Mouse (Mus musculus) spleen, postnatal 0 days (tissue): Measurements from ENCODE around the gene Ltb4r2. TPM values are rescaled to one million over a fixed set of nuclear protein-coding genes. Genes with fewer than 3 reads are reported as not detected.

Source experiments
- polyA plus RNA-seq: library from polyadenylated mRNA; unstranded; fragments of >200 nt; fragmentation: Nextera tagmentation; extraction: Ambion mirVana; gene quantifications from 2 replicates; pipeline ENCODE4 v1.2.1, GENCODE M21; 2015

Gene Ltb4r2
- 0.49 and 0.78 TPM in 2 replicates for polyA plus RNA-seq

DNA sequence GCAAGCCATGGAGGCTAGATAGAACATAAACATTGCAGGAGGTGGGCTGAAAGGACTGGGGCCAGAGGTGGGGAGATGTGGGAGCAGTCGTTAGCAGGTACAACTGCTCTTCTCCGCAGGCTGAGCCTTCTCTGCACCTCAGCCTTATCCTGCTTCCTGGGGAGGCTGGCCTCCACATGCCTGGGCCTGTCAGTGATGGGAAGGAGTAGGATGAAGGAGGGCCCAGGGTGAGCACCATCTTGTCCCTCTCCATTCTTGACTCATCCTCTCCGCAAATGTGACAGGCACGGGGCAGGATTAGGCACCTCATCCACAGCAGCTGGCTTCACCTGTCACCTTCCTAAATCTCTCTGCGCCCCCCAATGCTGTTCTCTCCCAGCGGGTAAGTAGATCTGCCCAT is at the start of gene Ltb4r2:
Gene Ltb4r2 (plus strand): TSS at position 266 of the 400 bp plus-strand sequence.

DNA sequence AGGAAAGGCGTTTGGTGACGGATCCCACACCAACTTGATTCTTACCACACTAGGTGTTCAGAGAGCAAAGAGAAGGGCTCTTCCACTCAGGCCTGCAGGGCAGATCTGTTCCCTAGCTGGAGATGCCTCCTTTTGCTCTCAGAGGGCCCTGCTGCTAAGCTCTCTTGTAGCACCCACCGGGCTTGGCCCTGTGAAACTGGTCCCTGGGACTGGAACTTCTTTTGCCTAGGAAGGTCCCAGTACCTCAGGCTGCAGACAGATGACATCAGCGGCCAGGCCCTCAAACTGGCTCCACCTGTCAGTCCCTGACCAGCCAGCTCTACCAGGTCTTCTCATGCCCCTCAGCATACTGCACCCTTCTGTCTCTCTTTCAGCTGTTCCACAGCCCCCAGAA is 47.5 kb upstream of the Ltb4r2 start, which contains the start of gene Tgm1:
Gene Tgm1 (minus strand): TSS at position 198 of the 394 bp plus-strand sequence.

DNA sequence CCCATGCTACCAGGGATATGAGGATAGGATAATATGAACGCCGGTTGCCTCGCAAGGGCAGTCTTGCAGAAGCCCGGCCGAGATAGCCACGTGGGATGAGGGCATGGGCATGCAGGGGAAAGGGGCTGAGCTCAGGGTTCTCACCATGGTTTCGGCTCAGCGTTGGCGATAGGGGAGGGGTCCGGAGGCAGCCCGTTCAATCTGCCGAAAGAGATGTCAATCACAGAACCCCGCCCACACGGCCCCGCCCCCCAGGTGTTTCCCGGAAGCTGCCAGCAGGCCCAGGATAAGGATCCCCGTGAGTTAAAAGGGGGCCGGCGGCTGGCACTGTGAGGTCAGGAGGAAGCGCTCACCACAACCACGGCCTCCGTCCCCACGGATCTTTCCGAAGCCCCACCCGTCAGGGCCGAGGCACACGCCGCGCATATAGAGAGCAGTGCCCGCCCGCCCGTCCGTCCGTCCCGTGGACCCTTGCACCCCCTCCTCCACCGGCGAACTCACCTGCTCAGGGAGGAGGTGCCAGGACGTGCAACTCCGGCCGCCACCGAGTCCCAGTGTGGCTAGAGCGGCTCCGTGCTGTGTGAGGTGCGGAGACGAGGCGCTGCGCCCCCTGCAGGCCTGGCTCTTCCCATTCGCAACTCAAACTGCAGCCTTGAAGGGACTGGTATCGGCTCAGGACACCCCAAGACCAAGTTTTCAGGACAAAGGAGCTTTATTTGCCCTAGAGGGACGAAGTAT is 39.4 kb upstream of the Ltb4r2 start, which contains the start of gene Rabggta:
Gene Rabggta (minus strand): TSS at position 564 of the 738 bp plus-strand sequence.

DNA sequence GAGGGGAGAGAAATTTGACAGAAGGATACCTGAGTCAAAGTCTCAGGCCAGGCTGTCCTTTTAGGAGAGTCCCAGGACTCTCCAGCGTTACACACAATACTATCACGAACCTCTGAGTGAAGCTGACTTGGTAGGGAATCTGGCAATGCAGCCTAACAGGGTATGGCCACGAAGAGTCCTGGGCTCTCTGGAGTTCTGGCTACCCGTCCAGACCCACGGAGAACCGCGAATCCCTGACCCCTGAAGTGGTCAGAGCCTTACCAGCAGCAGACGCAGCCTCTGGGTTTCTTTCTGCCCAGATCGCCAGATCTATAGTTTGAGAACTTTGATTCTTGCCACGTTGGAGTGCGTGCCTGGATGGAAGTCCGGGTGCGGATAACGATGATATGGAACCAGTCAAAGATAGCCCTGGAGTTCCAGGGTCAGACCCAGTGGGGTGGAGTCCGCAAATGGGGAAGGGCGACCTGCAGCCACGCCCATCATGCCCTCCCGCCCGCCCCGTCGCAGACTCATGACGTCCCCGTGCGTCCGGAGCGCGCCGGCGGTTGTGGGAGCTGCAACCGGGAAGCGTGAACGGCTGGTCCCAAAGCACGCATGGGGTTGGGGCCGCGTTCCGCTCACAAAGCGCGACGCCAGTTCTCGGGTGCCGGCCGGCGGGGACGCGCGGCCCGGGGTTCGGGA is 15.9 kb upstream of the Ltb4r2 start, which contains the start of the genes Dhrs1 and Nop9:
Gene Dhrs1 (minus strand): TSS at position 511 of the 681 bp plus-strand sequence.
Gene Nop9 (plus strand): TSS at position 514 of the 681 bp plus-strand sequence.

DNA sequence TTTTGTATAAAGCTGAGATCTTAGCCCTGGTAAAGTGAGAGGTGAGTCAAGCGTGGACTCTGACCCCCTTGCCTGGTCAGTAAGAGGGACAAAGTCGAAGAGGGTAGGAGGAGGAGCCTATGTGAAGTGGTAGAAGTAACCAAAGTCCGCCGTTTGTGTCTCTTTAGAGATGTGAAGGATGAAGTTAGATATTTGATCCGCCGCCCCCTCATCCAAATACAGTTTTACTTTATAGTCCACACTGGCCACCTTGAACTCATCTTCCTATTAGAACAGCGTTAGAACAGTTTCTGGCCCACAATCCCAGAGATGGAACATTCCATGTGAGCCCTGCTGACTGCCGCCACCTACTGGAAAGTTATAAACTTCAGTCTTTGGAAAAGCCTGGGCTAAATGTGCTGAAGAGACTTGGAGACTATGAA is 2.9 kb upstream of the Ltb4r2 start, which contains the start of gene Cideb:
Gene Cideb (minus strand): TSS at position 96 of the 422 bp plus-strand sequence.

DNA sequence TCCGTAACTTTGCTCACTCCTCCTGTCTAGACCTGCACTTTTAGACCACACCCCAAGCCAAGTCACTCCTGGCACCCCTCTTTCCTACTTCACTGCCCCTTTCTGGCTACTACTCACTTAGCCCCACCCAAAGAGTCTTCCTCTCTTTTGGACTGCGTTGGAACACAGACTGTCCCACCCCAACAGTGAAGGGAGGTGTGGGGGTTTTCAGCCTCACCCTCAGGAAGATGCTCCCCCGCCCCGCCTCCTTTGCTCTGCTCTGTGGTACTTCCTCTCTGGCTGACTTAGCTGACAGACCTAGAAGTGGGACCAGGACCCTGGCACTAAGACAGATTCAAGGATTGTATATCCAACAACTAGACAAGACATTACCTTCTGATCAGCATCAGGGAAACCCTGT is 4.5 kb downstream of the Ltb4r2 start, which contains the start of gene Ltb4r1:
Gene Ltb4r1 (plus strand): TSS at position 267 of the 400 bp plus-strand sequence.

DNA sequence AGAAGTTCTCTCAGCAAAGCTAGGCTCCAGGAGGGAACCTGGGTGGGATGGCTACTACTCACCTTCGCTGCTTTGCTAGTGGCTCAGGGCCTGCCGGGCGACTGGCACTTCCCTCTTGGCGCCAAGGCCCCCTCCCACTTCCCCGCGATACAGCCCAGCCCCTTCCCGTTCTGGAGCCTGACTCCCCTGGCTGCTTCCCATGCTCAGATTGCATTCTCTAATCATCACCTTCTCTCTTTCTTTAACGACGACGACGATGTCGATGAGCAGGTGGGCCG is 22.7 kb downstream of the Ltb4r2 start, which contains the start of gene Adcy4:
Gene Adcy4 (minus strand): TSS at position 138 of the 278 bp plus-strand sequence.

DNA sequence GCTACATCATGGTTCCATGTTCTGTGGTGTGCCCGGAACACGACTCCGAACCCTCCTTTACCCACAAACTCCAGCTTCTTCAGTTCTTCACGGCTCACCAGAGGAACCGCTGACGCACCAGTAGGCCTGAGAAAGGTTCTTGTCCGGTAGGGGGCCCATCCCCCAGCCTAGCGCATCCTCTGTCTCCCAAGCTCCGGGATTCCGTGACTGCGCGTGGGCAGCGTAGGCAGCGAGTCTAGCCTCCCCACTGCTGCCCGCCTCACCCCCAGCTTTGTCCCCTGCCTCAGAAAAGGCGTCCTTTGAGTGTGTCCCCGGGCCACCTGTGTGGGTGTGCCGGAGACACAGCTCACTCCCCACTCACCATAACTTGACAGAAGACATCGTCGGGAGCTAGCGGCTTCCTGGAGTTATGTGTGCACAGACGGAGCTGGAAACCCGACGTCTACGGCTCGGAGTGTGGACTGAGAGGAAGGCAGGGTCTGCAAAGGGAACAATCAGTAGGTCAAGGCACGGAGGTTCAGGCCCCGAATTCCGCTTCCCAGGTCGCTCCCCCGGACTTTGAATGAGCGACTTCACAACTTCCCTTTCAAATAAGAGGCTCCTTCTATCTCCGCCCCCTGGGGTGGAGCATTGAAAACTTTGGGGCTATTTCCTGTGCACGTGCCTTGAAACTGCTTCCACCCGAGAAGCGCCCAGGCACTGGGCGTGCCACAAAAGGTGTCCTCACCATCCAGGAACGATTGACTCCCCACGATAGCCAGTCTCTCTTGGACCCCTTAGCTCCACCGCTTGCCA is 27.2 kb downstream of the Ltb4r2 start, which contains the start of gene Ripk3:
Gene Ripk3 (minus strand): TSS at position 610 of the 795 bp plus-strand sequence.

Other genes starting within 250 kb of the Ltb4r2 start
- gene Nrl, start 236.4 kb upstream of the Ltb4r2 start, polyA plus RNA-seq = not detected in 2 replicates
- 74.2 and 76.3 TPM in 2 replicates for gene Pck2, start 221.2 kb upstream of the Ltb4r2 start, polyA plus RNA-seq
- gene Dcaf11, start 201.4 kb upstream of the Ltb4r2 start, polyA plus RNA-seq = 36.9 and 41.9 TPM in 2 replicates
- gene A730061H03Rik, start 201.0 kb upstream of the Ltb4r2 start, polyA plus RNA-seq = 2.7 and 3.2 TPM in 2 replicates
- gene Fitm1, start 185.8 kb upstream of the Ltb4r2 start, polyA plus RNA-seq = 0.37 and 0.45 TPM in 2 replicates
- gene Psme1, start 183.3 kb upstream of the Ltb4r2 start, polyA plus RNA-seq = 145 and 162 TPM in 2 replicates
- 46.7 and 47.4 TPM in 2 replicates for gene Emc9, start 176.1 kb upstream of the Ltb4r2 start, polyA plus RNA-seq
- 233 and 255 TPM in 2 replicates for gene Psme2, start 170.3 kb upstream of the Ltb4r2 start, polyA plus RNA-seq
- gene Rnf31, start 169.7 kb upstream of the Ltb4r2 start, polyA plus RNA-seq = 16.4 and 19.3 TPM in 2 replicates
- 34.6 and 38.5 TPM in 2 replicates for gene Irf9, start 157.9 kb upstream of the Ltb4r2 start, polyA plus RNA-seq
- gene Rec8, start 143.4 kb upstream of the Ltb4r2 start, polyA plus RNA-seq = 5.8 and 7.8 TPM in 2 replicates
- 24.1 and 28.0 TPM in 2 replicates for gene Ipo4, start 125.5 kb upstream of the Ltb4r2 start, polyA plus RNA-seq
- gene Gm49378, start 123.5 kb upstream of the Ltb4r2 start, polyA plus RNA-seq = 0.64 and 1.7 TPM in 2 replicates
- 56.5 and 57.4 TPM in 2 replicates for gene Tm9sf1, start 117.6 kb upstream of the Ltb4r2 start, polyA plus RNA-seq
- 0.56 and 0.63 TPM in 2 replicates for gene Tssk4, start 111.2 kb upstream of the Ltb4r2 start, polyA plus RNA-seq
- 30.4 TPM in 2 replicates for gene Mdp1, start 100.9 kb upstream of the Ltb4r2 start, polyA plus RNA-seq
- gene Gmpr2, start 89.5 kb upstream of the Ltb4r2 start, polyA plus RNA-seq = 27.5 and 30.5 TPM in 2 replicates
- 303 and 330 TPM in 2 replicates for gene Nedd8, start 89.3 kb upstream of the Ltb4r2 start, polyA plus RNA-seq
- gene Tinf2, start 79.6 kb upstream of the Ltb4r2 start, polyA plus RNA-seq = 25.8 and 29.4 TPM in 2 replicates
- 1.5 and 2.0 TPM in 2 replicates for gene Tgm1, start 47.5 kb upstream of the Ltb4r2 start, polyA plus RNA-seq
- gene Rabggta, start 39.2 kb upstream of the Ltb4r2 start, polyA plus RNA-seq = 9.9 and 14.2 TPM in 2 replicates
- gene Dhrs1, start 15.7 kb upstream of the Ltb4r2 start, polyA plus RNA-seq = 29.1 and 35.1 TPM in 2 replicates
- 28.7 and 31.5 TPM in 2 replicates for gene Nop9, start 15.7 kb upstream of the Ltb4r2 start, polyA plus RNA-seq
- 0.23 TPM in 1 of 2 replicates, not detected in the other for gene Cideb, start 3.0 kb upstream of the Ltb4r2 start, polyA plus RNA-seq
- gene Ltb4r1, start 4.5 kb downstream of the Ltb4r2 start, polyA plus RNA-seq = 33.2 and 51.6 TPM in 2 replicates
- gene Adcy4, start 22.7 kb downstream of the Ltb4r2 start, polyA plus RNA-seq = 1.9 and 3.1 TPM in 2 replicates
- gene Ripk3, start 27.4 kb downstream of the Ltb4r2 start, polyA plus RNA-seq = 28.4 and 31.4 TPM in 2 replicates
- 4.8 and 7.3 TPM in 2 replicates for gene Nfatc4, start 61.7 kb downstream of the Ltb4r2 start, polyA plus RNA-seq
- gene Nynrin, start 92.6 kb downstream of the Ltb4r2 start, polyA plus RNA-seq = 1.6 and 2.8 TPM in 2 replicates
- gene Cbln3, start 123.0 kb downstream of the Ltb4r2 start, polyA plus RNA-seq = 0.05 and 0.22 TPM in 2 replicates
- 7.6 and 10.2 TPM in 2 replicates for gene Khnyn, start 123.5 kb downstream of the Ltb4r2 start, polyA plus RNA-seq
- gene Sdr39u1, start 138.9 kb downstream of the Ltb4r2 start, polyA plus RNA-seq = 22.0 and 25.5 TPM in 2 replicates
- 249 and 554 TPM in 2 replicates for gene Cma1, start 183.2 kb downstream of the Ltb4r2 start, polyA plus RNA-seq
- 0.45 and 0.92 TPM in 2 replicates for gene Cma2, start 189.6 kb downstream of the Ltb4r2 start, polyA plus RNA-seq